Mouse (Mus musculus): ENCODE results near the gene Osbpl9.

DNA sequence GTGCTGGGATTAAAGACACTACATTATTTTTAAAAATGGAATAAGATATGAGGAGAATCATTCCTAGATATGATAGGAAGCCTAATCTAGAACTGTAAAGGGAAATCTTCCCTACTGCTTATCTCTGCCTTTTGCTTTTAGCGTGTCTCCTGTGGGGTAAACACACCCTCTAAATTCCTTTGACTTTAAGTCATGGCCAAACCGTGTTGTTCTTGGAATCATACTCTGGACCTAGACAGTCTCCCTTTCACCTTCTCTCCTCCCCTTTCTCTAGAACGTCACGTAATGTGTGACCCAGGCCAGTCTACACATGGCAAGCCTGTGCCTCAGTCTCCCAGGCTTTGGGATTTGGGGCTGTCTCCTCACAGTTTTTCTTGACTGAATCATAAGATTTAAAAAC, 153.8 kb downstream of the Osbpl9 start:
- TF ChIP-seq CTCF (IDR thresholded peaks at IDR 0.05; ENCODE audit: insufficient read depth, low read depth, low read length) (no peak), POLR2A (IDR thresholded peaks at IDR 0.05; ENCODE audit: insufficient read depth, low read depth, low read length) (no peak)

Data from olfactory bulb, adult 2 months (tissue).